Mouse (Mus musculus) frontal cortex, adult 2 months (tissue): ENCODE measurements around the gene Gpr142. TPM values are rescaled to one million over a fixed set of nuclear protein-coding genes. Genes with fewer than 3 reads are reported as not detected.

ENCODE experiments used
- DNase-seq, 2 experiments: peaks; one replicate each; pipeline ENCODE4 v3.0.0; 2022; ENCODE audit warnings: low spot score in 1 of 2; ENCODE audit errors: extremely low spot score in 1 of 2
- polyA plus RNA-seq: library from polyadenylated mRNA; depleted of rRNA; stranded (reverse); fragments of >200 nt; gene quantifications from 2 replicates; pipeline ENCODE4 v1.2.3, GENCODE M21; 2012; rRNA removed

Gpr142 gene
- polyA plus RNA-seq, 1 experiment, result 0.08 TPM

DNA sequence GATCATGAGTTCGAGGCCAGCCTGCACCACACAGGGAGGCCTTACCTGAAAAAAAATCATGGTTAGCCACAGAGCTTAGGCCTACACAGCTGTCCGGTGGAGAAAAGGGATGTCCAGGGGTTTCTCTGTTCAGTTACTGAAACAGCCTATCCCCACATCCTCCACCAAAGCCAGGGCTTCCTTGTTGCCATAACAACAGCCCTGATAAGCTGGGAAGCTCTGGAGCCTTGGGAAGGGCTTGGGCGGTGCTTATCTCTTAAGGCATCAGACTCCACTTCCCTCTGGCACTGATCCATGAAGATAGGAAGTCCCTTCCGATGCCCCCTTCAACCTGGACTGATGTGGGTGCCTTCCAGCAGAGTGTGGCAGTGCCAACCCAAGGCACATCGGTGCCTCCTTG is 34.4 kb downstream of the Gpr142 start:
- DNase-seq, result no peak

DNA sequence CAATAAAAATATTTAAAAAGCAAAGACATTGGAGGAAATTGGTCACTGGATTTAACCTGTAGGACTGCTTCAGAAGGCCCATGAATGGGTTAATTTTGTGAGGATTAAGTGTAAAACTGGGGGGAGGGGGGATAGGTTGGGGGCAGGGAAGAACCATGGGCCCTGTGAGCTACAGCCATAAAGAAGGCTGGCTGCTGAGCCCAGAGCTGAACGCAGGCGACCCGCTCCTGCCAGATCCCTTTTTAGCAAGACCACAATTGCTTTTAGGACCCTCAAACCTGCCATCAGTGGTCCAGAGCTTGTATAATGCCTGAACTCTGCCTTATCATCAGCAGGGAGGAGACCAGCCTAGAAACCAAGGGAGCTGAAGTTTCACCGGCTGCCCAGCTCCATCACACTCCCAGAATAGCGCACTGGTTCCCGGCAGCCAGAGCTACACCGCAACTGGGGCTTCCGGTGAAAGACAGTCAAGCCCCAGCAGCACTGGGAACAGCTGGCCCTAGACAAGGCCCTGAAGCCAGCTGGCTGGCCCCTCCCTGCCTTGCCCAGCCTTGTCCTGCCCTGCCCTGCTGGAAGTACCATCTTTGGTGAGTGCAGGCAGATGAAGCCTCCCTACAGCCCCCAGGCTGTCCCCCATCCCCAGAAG is 45.2 kb downstream of the Gpr142 start:
- peak in 1 of 2 experiments; percentile 33 for DNase-seq

DNA sequence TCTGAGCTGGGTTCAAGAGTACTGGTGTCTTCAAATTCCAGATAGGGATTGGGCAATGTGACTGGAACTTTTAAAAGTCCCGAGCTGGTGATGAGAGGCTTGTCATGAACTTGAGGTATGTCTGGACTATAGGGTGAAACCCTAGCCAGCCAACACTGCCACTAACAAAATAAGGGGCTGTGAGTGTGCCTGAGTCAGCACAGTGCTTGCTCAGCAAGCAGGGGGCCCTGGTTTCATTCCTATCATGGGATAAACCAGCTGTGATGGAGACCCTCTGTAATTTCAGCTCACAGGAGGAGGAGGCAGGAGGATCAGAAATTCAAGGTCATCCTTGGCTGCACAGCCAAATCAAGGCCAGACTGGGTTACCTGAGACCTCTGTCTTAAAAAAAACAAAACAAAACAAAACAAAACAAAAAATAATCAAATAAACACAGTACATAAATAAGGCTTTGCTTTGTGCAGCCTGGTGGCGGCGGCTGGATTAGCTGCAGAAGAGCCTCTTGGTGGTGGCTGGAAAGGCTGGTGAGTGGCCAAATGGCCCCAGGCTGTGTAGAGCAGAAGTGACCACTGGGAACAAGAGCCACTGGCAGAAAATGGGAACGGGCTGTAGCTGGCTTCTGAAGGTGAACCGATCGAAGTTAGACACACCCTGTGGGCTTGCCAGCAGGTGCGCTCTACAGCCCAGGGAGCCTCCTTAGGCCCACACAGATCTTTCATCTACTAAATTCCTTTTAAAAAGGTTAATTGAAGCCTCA is 45.9 kb downstream of the Gpr142 start:
- no peak for DNase-seq

DNA sequence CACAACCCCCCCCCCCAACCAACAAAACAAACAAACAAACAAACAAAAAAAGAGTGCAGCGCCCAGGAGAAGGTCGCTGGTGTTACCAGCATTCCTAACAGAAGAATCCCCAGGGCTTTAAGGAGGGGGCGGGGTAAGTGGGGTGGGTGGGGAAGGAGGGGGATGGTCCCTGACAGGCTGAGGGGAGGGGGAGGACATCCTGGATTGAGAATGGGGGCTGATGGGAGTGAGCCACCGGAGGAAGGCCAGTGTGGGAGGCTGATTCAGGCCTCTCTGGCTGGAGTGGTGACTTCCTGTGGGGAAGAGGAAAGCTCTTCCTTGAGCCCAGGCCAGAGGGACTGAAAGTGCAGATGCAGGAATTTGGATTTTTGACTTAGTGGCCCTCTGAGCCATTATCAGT is 47.6 kb downstream of the Gpr142 start:
- no peak for DNase-seq

DNA sequence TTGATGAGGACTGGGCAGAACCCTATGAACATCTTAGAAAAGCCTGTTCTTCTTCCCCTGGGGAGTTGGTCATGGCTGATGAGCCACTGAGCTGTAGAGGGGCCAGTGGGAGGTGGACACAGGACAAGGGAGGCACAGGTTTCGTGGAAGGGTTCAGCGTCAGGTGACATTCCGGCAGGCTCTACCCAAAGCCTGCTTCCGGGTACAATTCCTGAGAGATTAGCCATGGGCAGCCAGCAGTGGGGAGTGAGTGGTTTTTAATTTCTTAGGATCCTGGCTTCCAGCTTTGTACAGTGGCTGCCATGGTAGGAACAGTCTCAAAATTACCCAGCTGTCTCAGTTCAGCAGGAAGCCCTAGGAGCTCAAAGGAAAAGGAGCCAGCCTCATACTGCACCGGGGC is 48.3 kb downstream of the Gpr142 start:
- no peak for DNase-seq

DNA sequence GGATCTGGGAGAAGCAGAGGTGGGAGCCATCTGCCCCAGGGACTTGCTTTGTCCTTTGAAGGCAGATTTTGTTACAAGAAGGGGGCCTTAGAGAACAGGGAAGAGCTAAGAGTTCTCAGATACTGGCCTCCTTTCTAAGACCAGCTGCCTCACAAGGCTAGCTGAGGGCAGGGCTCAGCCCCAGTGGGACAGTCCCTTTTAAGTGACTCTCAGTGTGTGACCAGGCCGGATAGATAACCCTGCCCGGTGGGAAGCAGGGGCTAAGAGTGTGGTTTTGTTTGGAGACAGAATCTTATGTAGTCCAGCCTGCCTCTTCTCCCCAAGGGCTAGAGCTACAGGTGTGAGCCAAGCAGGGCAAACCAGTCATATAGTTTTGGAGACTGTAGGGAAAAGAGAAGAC is 50.8 kb downstream of the Gpr142 start:
- no peak for DNase-seq

DNA sequence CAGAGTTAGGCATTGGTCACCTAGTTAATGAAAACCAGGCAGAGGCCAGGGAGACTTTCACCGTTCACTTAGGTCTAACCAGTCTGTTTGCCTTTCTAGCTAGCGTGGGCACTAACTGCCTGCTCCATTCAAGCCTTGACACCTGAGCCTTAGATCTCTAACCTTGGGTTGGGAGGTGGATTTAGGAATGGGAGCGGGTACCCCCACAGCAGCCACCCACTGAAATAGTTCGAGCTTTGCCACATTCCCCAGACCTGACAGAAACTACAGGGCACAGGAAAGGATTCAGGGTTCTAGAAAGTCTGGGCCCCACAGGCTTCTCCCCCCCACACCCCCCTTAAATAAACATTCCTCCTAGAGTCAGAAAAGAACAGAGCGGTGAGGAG is 51.3 kb downstream of the Gpr142 start:
- DNase-seq, result no peak

DNA sequence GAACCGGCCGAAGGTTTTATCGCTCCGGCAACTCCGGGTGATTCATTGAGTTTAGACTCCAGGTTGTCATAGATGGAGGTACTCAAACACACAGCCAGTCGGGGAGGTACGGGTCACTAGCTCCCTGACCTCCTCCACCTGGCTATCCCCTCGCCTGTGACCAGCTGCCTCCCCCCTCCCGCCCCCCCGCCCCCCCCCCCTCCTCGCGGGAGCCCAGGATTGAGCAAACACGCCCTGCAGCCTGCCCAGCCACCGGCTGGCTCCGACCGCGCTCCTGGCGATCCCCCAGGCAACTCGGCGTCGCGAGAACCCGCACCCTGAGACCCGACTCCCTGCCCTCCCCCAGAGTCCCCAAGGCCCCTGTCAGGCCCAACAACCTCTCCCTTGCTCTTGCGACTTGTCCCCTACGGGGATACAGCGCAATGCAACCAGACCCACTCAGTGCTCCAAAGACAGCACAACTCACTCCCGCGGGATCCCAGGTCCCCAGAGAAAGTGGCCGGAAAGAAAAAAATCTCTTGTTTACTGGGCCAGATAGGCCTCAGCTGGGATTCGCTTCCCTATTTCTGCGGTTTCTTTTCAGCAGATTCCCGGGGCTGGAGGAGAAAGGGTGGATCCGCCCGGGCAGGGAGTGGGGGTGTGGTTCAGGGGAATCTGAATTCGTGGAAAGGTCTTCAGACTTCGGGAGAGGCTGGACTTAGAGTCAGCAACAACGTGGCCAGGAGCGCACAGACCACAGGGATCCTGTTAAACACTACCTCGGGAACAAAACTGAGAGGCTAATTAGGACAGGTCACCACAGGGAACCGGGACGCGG is 51.9 kb downstream of the Gpr142 start, which contains the start of gene Gprc5c:
Gene Gprc5c, plus strand, starts transcription at position 701 of the 817 bp plus-strand sequence.
- DNase-seq, result no peak

DNA sequence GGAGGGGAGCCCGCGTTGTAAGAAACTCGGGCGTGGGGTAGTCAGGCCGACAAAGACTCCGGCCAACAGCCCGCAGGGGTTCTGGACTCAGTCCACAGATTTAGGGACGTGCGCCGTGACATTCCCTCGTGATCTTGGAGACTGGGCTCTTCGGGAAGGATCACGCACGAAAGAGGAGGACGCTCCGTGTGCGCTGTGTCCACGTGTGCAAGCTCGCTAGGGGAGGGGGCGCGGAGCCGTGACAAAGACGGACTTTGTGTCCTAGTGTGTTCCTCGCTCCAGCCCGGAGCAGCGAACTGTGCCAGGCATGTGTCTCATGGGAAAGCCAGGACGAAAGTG is 52.5 kb downstream of the Gpr142 start:
- DNase-seq, result peak in 1 of 2 experiments; percentile 9

DNA sequence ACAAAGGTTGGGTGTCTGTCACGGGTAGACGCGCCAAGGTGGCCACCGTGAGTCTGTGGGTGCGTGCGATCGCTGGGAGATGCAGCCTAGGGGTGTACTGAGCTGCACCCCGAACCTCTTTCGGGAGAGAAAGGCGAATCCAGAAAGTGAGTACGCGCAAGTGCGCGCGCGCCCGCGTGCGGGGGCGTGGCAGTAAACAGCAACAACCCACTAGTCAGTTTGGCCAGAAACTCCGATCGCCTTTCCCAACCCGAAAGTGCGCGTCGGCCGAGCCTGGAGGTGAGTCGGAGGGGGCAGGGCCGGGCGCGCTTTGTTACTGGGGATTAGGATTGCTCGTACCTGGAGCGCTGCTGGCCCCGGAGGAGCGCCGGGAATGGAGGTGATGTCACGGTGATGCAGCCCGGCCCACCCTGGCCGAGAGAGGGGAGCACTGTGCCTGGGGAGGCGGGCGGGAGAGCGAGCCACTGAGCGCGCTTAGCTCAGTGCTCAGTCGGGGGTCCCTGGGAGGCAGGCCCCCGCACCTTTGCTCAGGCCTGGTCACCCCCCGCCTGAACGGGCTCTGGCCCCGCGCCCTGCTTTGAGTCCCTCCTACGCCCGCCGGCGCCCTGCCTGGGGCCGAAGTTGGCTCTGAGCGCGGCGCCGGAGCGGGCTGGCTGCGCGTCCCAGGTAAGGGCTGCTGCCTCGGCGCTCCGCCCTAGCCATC is 53.0 kb downstream of the Gpr142 start:
- peak in 1 of 2 experiments; percentile 25 for DNase-seq

DNA sequence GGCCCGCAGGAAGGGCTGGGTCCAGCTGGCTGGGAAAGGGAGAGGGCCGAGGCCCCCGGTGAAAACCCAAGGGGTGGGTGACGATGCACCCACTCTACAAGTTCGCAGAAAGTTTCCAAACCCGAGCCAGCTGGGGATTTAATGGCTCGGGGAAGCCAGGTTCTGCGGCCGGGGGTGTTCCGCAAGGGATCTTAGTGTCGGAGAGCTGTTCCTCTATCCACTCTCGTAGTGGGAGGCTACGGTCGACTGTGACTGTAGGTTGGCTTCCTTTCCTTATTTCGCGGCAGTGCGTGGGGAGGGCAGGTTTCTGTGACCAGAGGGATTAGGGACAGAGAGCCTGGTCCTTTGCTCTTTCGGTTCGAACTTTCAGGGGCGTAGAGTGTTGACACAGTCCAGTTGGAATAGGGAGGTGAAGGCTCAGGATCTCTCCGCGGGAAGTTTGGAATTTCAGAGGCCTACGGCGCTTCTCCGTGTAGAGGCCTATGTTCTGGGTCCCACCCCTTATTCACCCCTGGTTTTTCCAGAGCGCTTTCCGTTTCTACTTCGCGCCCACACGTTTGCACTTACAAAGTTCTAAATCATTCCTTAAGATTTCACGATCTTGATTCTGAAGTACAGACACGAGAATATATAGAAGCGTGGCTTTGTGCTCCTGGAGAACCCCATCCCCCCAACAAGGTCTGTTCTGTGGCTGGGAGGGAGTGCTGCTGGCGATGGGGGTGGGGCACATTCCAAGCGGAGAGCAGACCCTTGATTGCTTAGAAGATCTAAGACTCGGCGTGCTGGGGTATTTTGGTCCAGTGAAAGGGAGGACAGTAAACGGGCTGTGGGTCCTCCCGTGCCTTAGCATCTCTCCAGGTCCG is 53.8 kb downstream of the Gpr142 start:
- DNase-seq, result no peak

DNA sequence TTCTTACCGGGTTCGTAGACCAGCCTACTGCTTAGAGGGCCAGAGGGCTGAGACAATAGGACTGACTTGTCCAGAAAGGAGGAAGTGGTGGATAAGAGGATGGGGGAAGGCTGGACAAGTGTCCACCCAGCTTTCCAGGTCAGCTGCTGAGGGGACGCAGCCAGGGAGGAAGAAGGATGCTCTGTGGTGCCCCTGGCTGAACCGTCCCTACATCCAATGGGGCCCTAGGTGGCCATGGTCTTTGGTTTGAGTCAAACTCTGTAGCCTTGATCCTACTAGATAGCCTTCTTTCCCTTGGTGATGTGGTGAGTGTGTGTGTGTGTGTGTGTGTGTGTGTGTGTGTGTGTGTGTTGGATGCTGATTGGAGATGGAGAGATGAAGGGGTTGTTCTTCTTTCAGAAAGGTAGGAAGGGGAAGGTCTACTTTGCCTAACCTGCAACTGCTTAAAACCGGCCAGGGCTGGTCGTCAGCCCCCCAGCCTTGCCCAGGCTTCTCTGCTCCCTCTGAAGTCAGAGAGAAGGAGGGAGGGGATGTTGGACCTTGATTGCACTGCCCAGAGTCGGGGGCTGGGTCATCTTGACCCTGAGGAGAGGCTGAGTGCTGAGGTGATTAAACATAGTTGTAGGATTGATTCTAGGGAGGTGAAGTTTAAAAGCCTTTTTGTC is 54.6 kb downstream of the Gpr142 start:
- DNase-seq, result no peak

DNA sequence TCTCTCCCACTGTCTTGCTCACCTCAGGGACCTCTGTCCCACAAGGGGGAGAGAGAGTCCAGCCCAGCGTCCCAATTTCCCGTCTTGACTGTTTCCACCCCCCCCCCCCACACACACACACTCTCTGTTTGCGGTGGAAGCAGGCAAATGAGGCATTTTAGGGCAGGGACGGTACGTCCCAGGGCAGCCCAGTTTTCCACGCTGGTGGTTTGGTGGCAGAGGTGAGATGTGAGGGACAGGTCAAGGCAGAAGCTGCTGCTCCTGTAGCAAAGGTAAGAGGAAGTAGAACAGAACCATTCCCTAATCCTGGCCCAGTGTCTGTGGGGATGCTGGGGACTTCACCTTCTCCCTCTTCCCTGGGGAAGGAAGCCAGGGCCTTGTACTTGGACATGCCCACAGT is 55.9 kb downstream of the Gpr142 start:
- no peak for DNase-seq

DNA sequence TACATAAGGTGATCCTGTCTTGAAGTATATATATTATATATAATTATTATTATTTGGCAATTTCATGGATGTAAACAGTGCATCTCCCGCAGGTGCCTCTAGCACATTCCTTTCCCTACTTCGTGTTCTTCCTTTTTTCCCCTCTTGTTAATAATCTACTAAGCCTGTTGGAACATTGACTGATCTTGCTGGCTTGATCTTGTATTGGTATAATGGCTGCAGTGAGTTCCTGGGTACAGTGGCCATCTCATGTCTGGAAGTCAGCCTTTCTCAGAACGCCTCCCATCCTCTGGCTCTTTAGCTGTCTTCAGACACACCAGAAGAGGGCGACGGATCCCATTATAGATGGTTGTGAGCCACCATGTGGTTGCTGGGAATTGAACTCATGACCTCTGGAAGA is 57.4 kb downstream of the Gpr142 start:
- no peak for DNase-seq

Other genes with a start within 250 kb of the Gpr142 start
- 1,969 and 2,066 TPM in 2 replicates for gene Rpl38, start 130.4 kb upstream of the Gpr142 start, polyA plus RNA-seq
- 19.0 and 20.1 TPM in 2 replicates for gene Ttyh2, start 123.5 kb upstream of the Gpr142 start, polyA plus RNA-seq
- 2.5 and 2.9 TPM in 2 replicates for gene Dnaic2, start 71.5 kb upstream of the Gpr142 start, polyA plus RNA-seq
- 5.0 and 5.8 TPM in 2 replicates for gene Kif19a, start 33.5 kb upstream of the Gpr142 start, polyA plus RNA-seq
- 55.1 and 55.7 TPM in 2 replicates for gene Btbd17, start 3.0 kb upstream of the Gpr142 start, polyA plus RNA-seq
- 3.5 and 4.7 TPM in 2 replicates for gene Gprc5c, start 52.2 kb downstream of the Gpr142 start, polyA plus RNA-seq
- gene Cd300a, start 91.1 kb downstream of the Gpr142 start, polyA plus RNA-seq, result 0.54 and 0.57 TPM in 2 replicates
- 0.22 and 0.59 TPM in 2 replicates for gene Cd300lb, start 135.5 kb downstream of the Gpr142 start, polyA plus RNA-seq
- not detected in 2 replicates for gene Cd300c, start 170.2 kb downstream of the Gpr142 start, polyA plus RNA-seq
- gene Cd300ld, start 191.0 kb downstream of the Gpr142 start, polyA plus RNA-seq, result 0.08 and 0.16 TPM in 2 replicates
- 5.3 and 7.1 TPM in 2 replicates for gene Cd300c2, start 203.0 kb downstream of the Gpr142 start, polyA plus RNA-seq
- gene Cd300ld2, start 217.3 kb downstream of the Gpr142 start, polyA plus RNA-seq, result 0.30 TPM in 1 of 2 replicates, not detected in the other
- 0.30 and 0.55 TPM in 2 replicates for gene Cd300ld4, start 228.1 kb downstream of the Gpr142 start, polyA plus RNA-seq
- gene Cd300ld5, start 238.8 kb downstream of the Gpr142 start, polyA plus RNA-seq, result 0.86 TPM in 1 of 2 replicates, not detected in the other
- 0.68 and 0.86 TPM in 2 replicates for gene Cd300ld3, start 249.5 kb downstream of the Gpr142 start, polyA plus RNA-seq